Mouse (Mus musculus): ENCODE measurements at regions not wholly inside any gene's neighbourhood (a gene's known extent, or its start where the extent isn't known, plus 50 kb on each side); places are given as distances from the start of the nearest gene placed in this dataset.

GRCm38 (mm10) chr3:147083823-147084222 lies 231.7 kb downstream of the Ttll7 start:
- Histone ChIP-seq H3K36me3 (replicated peaks; ENCODE audit: control insufficient read depth, insufficient read depth, low read depth) (no peaks in the 10 kb centered on the region), H3K4me2 (ENCODE audit: low read depth) (no peak overlapping the region), H3K9ac (replicated peaks) (no peak overlapping the region), H3K9me3 (ENCODE audit: control insufficient read depth, low read length) (no peaks in the 10 kb centered on the region), H3K4me1 (replicated peaks; ENCODE audit: control insufficient read depth in 2 of 2, insufficient read depth in 2 of 2, low read length in 1 of 2) (no peaks in the 10 kb centered on the region), H3K27ac (no peak overlapping the region), H3K4me3 (ENCODE audit: insufficient read depth in 1 of 2, low read depth in 2 of 2, low read length in 2 of 2) (no peak overlapping the region), H3K27me3 (ENCODE audit: control insufficient read depth, insufficient read depth, low read length) (no peaks in the 10 kb centered on the region)
- no peak for ATAC-seq (ENCODE audit: insufficient read depth)
- 68% methylated on average over 4 of the region's 4 CpGs for WGBS (ENCODE audit: insufficient replicate concordance)
- DNase-seq (ENCODE audit: low read depth in 3 of 3, low spot score in 3 of 3), result no peak
- TF ChIP-seq CTCF (IDR thresholded peaks at IDR 0.05; ENCODE audit: low read depth) (no peak), EP300 (IDR thresholded peaks at IDR 0.05; ENCODE audit: low read depth) (no peak)

GRCm38 (mm10) chr3:147084624-147085189 lies 232.5 kb downstream of the Ttll7 start:
- H3K4me2 ChIP-seq (ENCODE audit: low read depth), result no peak overlapping the region
- H3K9ac ChIP-seq (replicated peaks), result no peak overlapping the region
- TF ChIP-seq EP300 (IDR thresholded peaks at IDR 0.05; ENCODE audit: low read depth) (no peak), CTCF (IDR thresholded peaks at IDR 0.05; ENCODE audit: low read depth) (no peak)
- no peaks in the 10 kb centered on the region for H3K36me3 ChIP-seq (replicated peaks; ENCODE audit: control insufficient read depth, insufficient read depth, low read depth)
- 52% methylated on average over 9 of the region's 9 CpGs for WGBS (ENCODE audit: insufficient replicate concordance)
- H3K27ac ChIP-seq, result no peak overlapping the region
- no peaks in the 10 kb centered on the region for H3K4me1 ChIP-seq (replicated peaks; ENCODE audit: control insufficient read depth in 2 of 2, insufficient read depth in 2 of 2, low read length in 1 of 2)
- ATAC-seq (ENCODE audit: insufficient read depth) (no peak), DNase-seq (ENCODE audit: low read depth in 3 of 3, low spot score in 3 of 3) (no peak)
- H3K27me3 ChIP-seq (ENCODE audit: control insufficient read depth, insufficient read depth, low read length), result no peaks in the 10 kb centered on the region
- H3K9me3 ChIP-seq (ENCODE audit: control insufficient read depth, low read length), result no peaks in the 10 kb centered on the region
- no peak overlapping the region for H3K4me3 ChIP-seq (ENCODE audit: insufficient read depth in 1 of 2, low read depth in 2 of 2, low read length in 2 of 2)

GRCm38 (mm10) chr3:147088171-147088570 lies 236.0 kb downstream of the Ttll7 start:
- no peak overlapping the region for H3K4me3 ChIP-seq (ENCODE audit: insufficient read depth in 1 of 2, low read depth in 2 of 2, low read length in 2 of 2)
- H3K4me2 ChIP-seq (ENCODE audit: low read depth), result no peak overlapping the region
- TF ChIP-seq EP300 (IDR thresholded peaks at IDR 0.05; ENCODE audit: low read depth), result no peak
- TF ChIP-seq CTCF (IDR thresholded peaks at IDR 0.05; ENCODE audit: low read depth), result no peak
- no peaks in the 10 kb centered on the region for H3K36me3 ChIP-seq (replicated peaks; ENCODE audit: control insufficient read depth, insufficient read depth, low read depth)
- DNase-seq (ENCODE audit: low read depth in 3 of 3, low spot score in 3 of 3) (no peak), ATAC-seq (ENCODE audit: insufficient read depth) (no peak)
- H3K27me3 ChIP-seq (ENCODE audit: control insufficient read depth, insufficient read depth, low read length), result no peaks in the 10 kb centered on the region
- H3K27ac ChIP-seq, result no peak overlapping the region
- 57% methylated on average over 6 of the region's 6 CpGs for WGBS (ENCODE audit: insufficient replicate concordance)
- no peaks in the 10 kb centered on the region for H3K9me3 ChIP-seq (ENCODE audit: control insufficient read depth, low read length)
- H3K4me1 ChIP-seq (replicated peaks; ENCODE audit: control insufficient read depth in 2 of 2, insufficient read depth in 2 of 2, low read length in 1 of 2), result no peaks in the 10 kb centered on the region
- H3K9ac ChIP-seq (replicated peaks), result no peak overlapping the region

- H3K4me2 ChIP-seq (ENCODE audit: low read depth), result no peak overlapping the region
- no peaks in the 10 kb centered on the region for H3K4me1 ChIP-seq (replicated peaks; ENCODE audit: control insufficient read depth in 2 of 2, insufficient read depth in 2 of 2, low read length in 1 of 2)
- TF ChIP-seq EP300 (IDR thresholded peaks at IDR 0.05; ENCODE audit: low read depth), result no peak
- TF ChIP-seq CTCF (IDR thresholded peaks at IDR 0.05; ENCODE audit: low read depth), result no peak
- H3K4me3 ChIP-seq (ENCODE audit: insufficient read depth in 1 of 2, low read depth in 2 of 2, low read length in 2 of 2), result no peak overlapping the region
- no peak overlapping the region for H3K27ac ChIP-seq
- 70% methylated on average over 10 of the region's 10 CpGs for WGBS (ENCODE audit: insufficient replicate concordance)
- H3K36me3 ChIP-seq (replicated peaks; ENCODE audit: control insufficient read depth, insufficient read depth, low read depth), result no peaks in the 10 kb centered on the region
- H3K9me3 ChIP-seq (ENCODE audit: control insufficient read depth, low read length), result no peaks in the 10 kb centered on the region
- H3K9ac ChIP-seq (replicated peaks), result no peak overlapping the region
- H3K27me3 ChIP-seq (ENCODE audit: control insufficient read depth, insufficient read depth, low read length), result no peaks in the 10 kb centered on the region
- no peak for DNase-seq (ENCODE audit: low read depth in 3 of 3, low spot score in 3 of 3)
- ATAC-seq (ENCODE audit: insufficient read depth), result no peak
Observed at GRCm38 (mm10) chr3:147089716-147090115, 237.5 kb downstream of the Ttll7 start.

GRCm38 (mm10) chr3:147092188-147093075 lies 240.3 kb downstream of the Ttll7 start:
- H3K4me1 ChIP-seq (replicated peaks; ENCODE audit: control insufficient read depth in 2 of 2, insufficient read depth in 2 of 2, low read length in 1 of 2), result no peaks in the 10 kb centered on the region
- no peak overlapping the region for H3K27ac ChIP-seq
- H3K4me3 ChIP-seq (ENCODE audit: insufficient read depth in 1 of 2, low read depth in 2 of 2, low read length in 2 of 2), result no peak overlapping the region
- no peak overlapping the region for H3K4me2 ChIP-seq (ENCODE audit: low read depth)
- no peaks in the 10 kb centered on the region for H3K9me3 ChIP-seq (ENCODE audit: control insufficient read depth, low read length)
- ATAC-seq (ENCODE audit: insufficient read depth), result no peak
- DNase-seq (ENCODE audit: low read depth in 3 of 3, low spot score in 3 of 3), result no peak
- H3K9ac ChIP-seq (replicated peaks), result no peak overlapping the region
- H3K36me3 ChIP-seq (replicated peaks; ENCODE audit: control insufficient read depth, insufficient read depth, low read depth), result no peaks in the 10 kb centered on the region
- 54% methylated on average over 8 of the region's 8 CpGs for WGBS (ENCODE audit: insufficient replicate concordance)
- no peaks in the 10 kb centered on the region for H3K27me3 ChIP-seq (ENCODE audit: control insufficient read depth, insufficient read depth, low read length)
- TF ChIP-seq CTCF (IDR thresholded peaks at IDR 0.05; ENCODE audit: low read depth) (no peak), EP300 (IDR thresholded peaks at IDR 0.05; ENCODE audit: low read depth) (no peak)
